Mouse (Mus musculus) cortical plate, adult 2 months (tissue): ENCODE measurements around the gene Ankrd33.

Experiments used
- CTCF ChIP-seq: fragments of 200-500 bp; IDR thresholded peaks from 2 replicates; pipeline ENCODE4 v1.5.1; 2011; ENCODE audit warnings: mild to moderate bottlenecking, control low read depth, low read length; ENCODE audit not compliant: insufficient read depth; ENCODE audit errors: extremely low read depth
- POLR2A ChIP-seq: fragments of 200-500 bp; IDR thresholded peaks from 2 replicates; pipeline ENCODE4 v1.6.1; 2011; ENCODE audit warnings: mild to moderate bottlenecking, low read length, control low read depth; ENCODE audit not compliant: insufficient read depth; ENCODE audit errors: extremely low read depth

DNA sequence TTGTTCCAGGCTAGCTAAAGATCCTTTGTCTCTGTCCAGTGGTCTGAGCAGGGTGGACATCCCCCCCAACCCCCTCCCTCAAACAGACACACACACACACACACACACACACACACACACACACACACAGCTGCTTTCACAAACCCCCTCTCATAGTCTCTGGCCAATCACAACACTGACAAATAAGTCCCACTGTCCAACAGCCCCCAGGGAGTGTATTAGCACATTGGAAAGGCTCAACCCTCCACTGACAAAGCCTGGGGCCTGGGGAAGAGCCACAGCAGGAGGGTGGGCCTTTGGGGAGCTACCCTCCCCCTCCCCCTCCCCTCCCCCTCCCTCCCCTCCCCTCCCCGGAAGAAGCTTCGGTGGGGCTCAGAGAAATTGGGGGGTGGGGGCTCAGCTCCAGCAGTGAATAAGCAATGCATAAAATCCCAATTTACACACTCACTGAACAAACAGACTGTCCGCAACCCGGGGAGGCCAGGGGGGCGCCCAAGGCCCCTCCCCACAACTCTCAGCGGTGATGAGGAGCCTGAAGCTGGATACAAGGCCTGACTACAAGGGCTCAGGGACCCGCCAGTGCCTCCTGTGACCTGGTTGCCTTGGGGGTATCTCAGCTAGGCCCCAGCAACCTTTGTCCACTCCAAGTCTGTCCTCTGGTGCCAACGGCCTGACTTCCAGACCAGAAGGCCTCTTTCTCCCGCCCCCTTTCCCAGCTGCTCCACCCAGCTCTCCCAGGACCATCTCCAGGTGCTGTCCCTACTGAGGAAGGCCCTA, 48.4 kb upstream of the Ankrd33 start:
- TF ChIP-seq POLR2A (no peak), CTCF (no peak)
